Mouse (Mus musculus): Measurements from ENCODE around the gene Phb2.

DNA sequence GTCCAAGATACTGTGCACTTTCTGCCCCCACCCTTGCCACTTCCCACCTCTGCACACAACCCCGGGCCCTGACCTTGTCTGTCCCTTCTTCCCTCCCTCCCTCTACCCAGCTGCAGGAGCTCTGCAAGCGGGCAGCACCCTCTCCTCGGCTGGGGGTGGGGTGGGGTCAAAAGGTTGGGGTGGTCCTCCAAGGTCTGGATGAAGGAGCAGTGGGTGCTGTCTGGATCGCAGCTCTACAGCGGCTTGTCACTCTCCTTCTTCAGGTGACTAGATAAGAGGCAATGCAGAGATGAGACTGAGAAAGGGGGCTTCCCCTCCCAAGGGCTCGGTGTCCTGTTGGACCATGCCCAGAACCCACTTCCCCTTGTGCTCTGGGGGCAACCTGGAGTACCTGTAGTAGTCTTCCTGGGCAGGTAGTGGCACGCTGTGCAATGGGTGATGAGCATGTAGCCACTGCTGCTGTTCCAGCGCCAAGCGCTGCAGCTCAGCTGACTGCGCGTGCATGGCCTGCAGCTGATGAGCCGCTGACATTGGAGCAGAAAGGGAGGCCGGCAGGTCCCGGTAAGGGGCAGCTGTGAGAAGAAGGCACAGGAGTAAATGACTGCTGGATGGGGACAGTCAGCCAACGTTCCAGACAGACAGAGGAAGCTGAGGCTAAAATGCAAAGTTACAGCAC lies 30.8 kb downstream of the Phb2 start:
- TF ChIP-seq MAZ (IDR thresholded peaks at IDR 0.05; ENCODE audit: low read depth, low read length) (no peak), CTCF (IDR thresholded peaks at IDR 0.05 in 2 of 3, conservative IDR thresholded peaks at IDR 0.05 in 1 of 3; ENCODE audit: control insufficient read depth in 1 of 3, insufficient read depth in 1 of 3, low read depth in 2 of 3, low read length in 3 of 3, poor library complexity in 1 of 3, severe bottlenecking in 1 of 3) (no peak), GATA1 (IDR thresholded peaks at IDR 0.05; ENCODE audit: low read depth, low read length) (no peak), RAD21 (IDR thresholded peaks at IDR 0.05; ENCODE audit: low read depth, low read length) (no peak), RCOR1 (IDR thresholded peaks at IDR 0.05; ENCODE audit: low read depth, low read length) (no peak), HCFC1 (IDR thresholded peaks at IDR 0.05; ENCODE audit: low read depth, low read length) (no peak), POLR2AphosphoS5 (IDR thresholded peaks at IDR 0.05; ENCODE audit: borderline replicate concordance, low read depth, low read length) (no peak), POLR2A (IDR thresholded peaks at IDR 0.05; ENCODE audit: control insufficient read depth in 1 of 2, insufficient read depth in 1 of 2, low read depth in 1 of 2, low read length in 2 of 2, poor library complexity in 1 of 2) (no peak), EP300 (IDR thresholded peaks at IDR 0.05; ENCODE audit: low read depth in 1 of 2, low read length in 2 of 2) (no peak), MAX (IDR thresholded peaks at IDR 0.05; ENCODE audit: low read length) (no peak), CHD2 (IDR thresholded peaks at IDR 0.05; ENCODE audit: low read length) (no peak)
